Mouse (Mus musculus) bone marrow, adult 2 months (tissue): ENCODE measurements at regions not wholly inside any gene's neighbourhood (a gene's known extent, or its start where the extent isn't known, plus 50 kb on each side); places are given as distances from the start of the nearest gene placed in this dataset.

Experiments used
- CTCF ChIP-seq: fragments of 200-500 bp; IDR thresholded peaks from 2 replicates; pipeline ENCODE4 v1.5.1; 2011; ENCODE audit warnings: low read length, control low read depth; ENCODE audit not compliant: control insufficient read depth, insufficient read depth
- POLR2A ChIP-seq: fragments of 200-500 bp; IDR thresholded peaks from 2 replicates; pipeline ENCODE4 v1.6.1; 2011; ENCODE audit warnings: low read depth, mild to moderate bottlenecking, control low read depth, low read length, borderline replicate concordance; ENCODE audit not compliant: control insufficient read depth

- no peak for TF ChIP-seq CTCF
- no peak for TF ChIP-seq POLR2A
These were observed 779.0 kb downstream of the Ttll7 start for GRCm38 (mm10) chr3:147631151-147631550.
